Mouse (Mus musculus): ENCODE data around the gene Ero1l. TPM values are rescaled to one million over a fixed set of nuclear protein-coding genes. Genes with fewer than 3 reads are reported as not detected.

The Ero1l gene
- polyA plus RNA-seq, 1 experiment from 2014 or later: 35.5 TPM

DNA sequence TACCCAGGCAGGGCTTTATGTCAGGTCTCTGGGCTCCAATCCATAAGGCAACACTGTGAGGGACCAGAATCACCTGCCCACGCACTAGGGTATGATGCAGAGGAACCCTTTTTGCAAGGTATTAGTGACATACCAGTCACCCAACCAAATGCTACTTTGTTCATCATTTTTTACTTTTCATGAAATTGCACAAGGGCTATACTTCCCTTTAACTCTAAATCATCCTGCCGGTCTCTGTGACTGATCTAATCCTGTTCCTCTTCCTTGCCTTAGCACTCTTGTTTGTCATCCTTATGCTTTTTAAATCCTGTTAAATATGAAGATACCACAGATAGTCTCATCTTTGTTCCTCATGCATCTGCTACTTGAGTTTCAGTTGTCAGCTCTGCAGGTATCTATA lies 79.5 kb downstream of the Ero1l start:
- H3K27me3 ChIP-seq (ENCODE audit: insufficient read depth, low read length): no peaks in the 10 kb centered on the region
- no peak overlapping the region for H3K4me3 ChIP-seq (ENCODE audit: low read length)
- ATAC-seq (ENCODE audit: low FRiP score, low TSS enrichment): no peak
- H3K4me1 ChIP-seq (ENCODE audit: insufficient read depth, low read length): no peaks in the 10 kb centered on the region
- no peaks in the 10 kb centered on the region for H3K36me3 ChIP-seq (ENCODE audit: insufficient read depth, low read length)
- H3K4me2 ChIP-seq (replicated peaks; ENCODE audit: low read depth, low read length): no peak overlapping the region
- 68% methylated on average over 2 of the region's 2 CpGs for WGBS
- no peaks in the 10 kb centered on the region for H3K9me3 ChIP-seq (ENCODE audit: low read length)
- H3K9ac ChIP-seq (replicated peaks; ENCODE audit: low read length): no peak overlapping the region
- H3K27ac ChIP-seq (ENCODE audit: low read length): no peak overlapping the region

Other genes with a start within 250 kb of the Ero1l start
- 1.2 and 1.6 TPM in 2 replicates for gene Gpr137c, start 99.1 kb downstream of the Ero1l start, polyA plus RNA-seq (2015; fragmentation: Nextera tagmentation; extraction: Ambion mirVana)
- 16.4 and 16.8 TPM in 2 replicates for gene Txndc16, start 98.4 kb downstream of the Ero1l start, polyA plus RNA-seq (2015; fragmentation: Nextera tagmentation; extraction: Ambion mirVana)
- 151 and 154 TPM in 2 replicates for gene Psmc6, start 11.0 kb upstream of the Ero1l start, polyA plus RNA-seq (2015; fragmentation: Nextera tagmentation; extraction: Ambion mirVana)
- gene Styx, start 32.3 kb upstream of the Ero1l start, polyA plus RNA-seq (2015; fragmentation: Nextera tagmentation; extraction: Ambion mirVana): 56.3 and 67.1 TPM in 2 replicates
- gene Gnpnat1, start 86.1 kb upstream of the Ero1l start, polyA plus RNA-seq (2015; fragmentation: Nextera tagmentation; extraction: Ambion mirVana): 58.1 and 63.0 TPM in 2 replicates
- gene Fermt2, start 211.3 kb upstream of the Ero1l start, polyA plus RNA-seq (2015; fragmentation: Nextera tagmentation; extraction: Ambion mirVana): 164 and 176 TPM in 2 replicates